Mouse (Mus musculus) midbrain, embryonic 14.5 days (tissue): Measurements from ENCODE around the gene Krt19. TPM values are rescaled to one million over a fixed set of nuclear protein-coding genes. Genes with fewer than 3 reads are reported as not detected.

ENCODE experiments used
- polyA plus RNA-seq: library from polyadenylated mRNA; unstranded; fragments of >200 nt; fragmentation: Nextera tagmentation; extraction: Ambion mirVana; gene quantifications from 2 replicates; pipeline ENCODE4 v1.2.1, GENCODE M21; 2014

The Krt19 gene
- polyA plus RNA-seq, 1 experiment from 2014 or later = 0.72 TPM

Other genes with a start within 250 kb of the Krt19 start
- gene Krtap31-1, start 240.7 kb downstream of the Krt19 start, polyA plus RNA-seq = not detected in 2 replicates
- gene Gm11565, start 233.9 kb downstream of the Krt19 start, polyA plus RNA-seq = not detected in 2 replicates
- gene Krtap31-2, start 212.4 kb downstream of the Krt19 start, polyA plus RNA-seq = not detected in 2 replicates
- gene Krtap9-5, start 200.2 kb downstream of the Krt19 start, polyA plus RNA-seq = not detected in 2 replicates
- not detected in 2 replicates for gene Krtap29-1, start 169.6 kb downstream of the Krt19 start, polyA plus RNA-seq
- gene Krtap16-1, start 162.1 kb downstream of the Krt19 start, polyA plus RNA-seq = not detected in 2 replicates
- gene Krtap17-1, start 154.7 kb downstream of the Krt19 start, polyA plus RNA-seq = 0.61 TPM in 1 of 2 replicates, not detected in the other
- not detected in 2 replicates for gene Krt33a, start 132.5 kb downstream of the Krt19 start, polyA plus RNA-seq
- not detected in 2 replicates for gene Krt33b, start 118.8 kb downstream of the Krt19 start, polyA plus RNA-seq
- gene Krt34, start 107.1 kb downstream of the Krt19 start, polyA plus RNA-seq = not detected in 2 replicates
- not detected in 2 replicates for gene Krt31, start 98.1 kb downstream of the Krt19 start, polyA plus RNA-seq
- not detected in 2 replicates for gene Krt32, start 60.4 kb downstream of the Krt19 start, polyA plus RNA-seq
- gene Krt35, start 52.4 kb downstream of the Krt19 start, polyA plus RNA-seq = not detected in 2 replicates
- gene Krt36, start 43.0 kb downstream of the Krt19 start, polyA plus RNA-seq = not detected in 2 replicates
- not detected in 2 replicates for gene Krt13, start 27.1 kb downstream of the Krt19 start, polyA plus RNA-seq
- gene Krt15, start 12.7 kb downstream of the Krt19 start, polyA plus RNA-seq = 0.16 TPM in 1 of 2 replicates, not detected in the other
- gene Krt9, start 44.6 kb upstream of the Krt19 start, polyA plus RNA-seq = not detected in 2 replicates
- not detected in 2 replicates for gene Krt14, start 58.9 kb upstream of the Krt19 start, polyA plus RNA-seq
- gene Krt16, start 100.2 kb upstream of the Krt19 start, polyA plus RNA-seq = not detected in 2 replicates
- gene Krt17, start 112.4 kb upstream of the Krt19 start, polyA plus RNA-seq = not detected in 2 replicates
- not detected in 2 replicates for gene Krt42, start 121.2 kb upstream of the Krt19 start, polyA plus RNA-seq
- gene Eif1, start 171.2 kb upstream of the Krt19 start, polyA plus RNA-seq = 1,318 and 1,476 TPM in 2 replicates
- 0.93 and 1.3 TPM in 2 replicates for gene Gast, start 185.7 kb upstream of the Krt19 start, polyA plus RNA-seq
- gene Hap1, start 207.5 kb upstream of the Krt19 start, polyA plus RNA-seq = 108 and 170 TPM in 2 replicates
- 70.0 and 75.2 TPM in 2 replicates for gene Jup, start 249.1 kb upstream of the Krt19 start, polyA plus RNA-seq